Mouse (Mus musculus) testis, adult 2 months (tissue): Measurements from ENCODE around the gene Ptpn7. TPM values are rescaled to one million over a fixed set of nuclear protein-coding genes. Genes with fewer than 3 reads are reported as not detected.

Experiments
- H3K27ac ChIP-seq: fragments of 200-500 bp; 2 replicates; pipeline ENCODE4 v1.5.1; 2012; ENCODE audit warnings: low read depth, low read length; ENCODE audit not compliant: control insufficient read depth, insufficient read depth
- H3K27me3 ChIP-seq: fragments of 200-500 bp; 2 replicates; pipeline ENCODE4 v1.6.1; 2012; ENCODE audit warnings: mild to moderate bottlenecking, low read length, moderate library complexity; ENCODE audit not compliant: control insufficient read depth, insufficient read depth
- H3K36me3 ChIP-seq: fragments of 200-500 bp; 2 replicates; pipeline ENCODE4 v1.6.1; 2012; ENCODE audit warnings: mild to moderate bottlenecking, low read length; ENCODE audit not compliant: control insufficient read depth, insufficient read depth
- H3K4me1 ChIP-seq: fragments of 200-500 bp; 2 replicates; pipeline ENCODE4 v1.6.1; 2012; ENCODE audit warnings: low read length; ENCODE audit not compliant: control insufficient read depth, insufficient read depth
- H3K4me3 ChIP-seq: fragments of 200-500 bp; 2 replicates; pipeline ENCODE4 v1.5.1; 2012; ENCODE audit warnings: low read depth, mild to moderate bottlenecking, low read length, moderate library complexity, mixed read lengths; ENCODE audit not compliant: control insufficient read depth
- CTCF ChIP-seq: fragments of 200-500 bp; IDR thresholded peaks from 2 replicates; pipeline ENCODE4 v1.5.1; 2012; ENCODE audit warnings: low read depth, mild to moderate bottlenecking, inconsistent platforms, low read length, moderate library complexity; ENCODE audit not compliant: control insufficient read depth, insufficient read depth, insufficient replicate concordance
- POLR2A ChIP-seq: fragments of 200-500 bp; IDR thresholded peaks from 2 replicates; pipeline ENCODE4 v1.6.1; 2012; ENCODE audit warnings: low read depth, mild to moderate bottlenecking, inconsistent platforms, low read length, moderate library complexity; ENCODE audit not compliant: control insufficient read depth
- polyA plus RNA-seq: library from polyadenylated mRNA; depleted of rRNA; stranded (reverse); fragments of >200 nt; gene quantifications from 2 replicates; pipeline ENCODE4 v1.2.3, GENCODE M21; 2012

Ptpn7 gene
- polyA plus RNA-seq, 1 experiment = 2.6 TPM

GRCm38 (mm10) chr1:135095189-135095588 is 37.3 kb upstream of the Ptpn7 start:
- no peak overlapping the region for H3K27ac ChIP-seq
- no peaks in the 10 kb centered on the region for H3K36me3 ChIP-seq
- no peaks in the 10 kb centered on the region for H3K4me1 ChIP-seq
- TF ChIP-seq CTCF = no peak
- no peak for TF ChIP-seq POLR2A
- no peaks in the 10 kb centered on the region for H3K27me3 ChIP-seq
- no peak overlapping the region for H3K4me3 ChIP-seq

- no peaks in the 10 kb centered on the region for H3K4me1 ChIP-seq
- TF ChIP-seq CTCF = no peak
- H3K27ac ChIP-seq = no peak overlapping the region
- H3K4me3 ChIP-seq = no peak overlapping the region
- H3K36me3 ChIP-seq = no peaks in the 10 kb centered on the region
- H3K27me3 ChIP-seq = no peaks in the 10 kb centered on the region
Observed at GRCm38 (mm10) chr1:135096312-135096711, 36.2 kb upstream of the Ptpn7 start.

- Histone ChIP-seq H3K27ac (no peak overlapping the region), H3K4me1 (no peaks in the 10 kb centered on the region), H3K27me3 (no peaks in the 10 kb centered on the region), H3K4me3 (no peak overlapping the region), H3K36me3 (no peaks in the 10 kb centered on the region)
- no peak for TF ChIP-seq POLR2A
- TF ChIP-seq CTCF = no peak
Observed at GRCm38 (mm10) chr1:135097441-135097840, 35.1 kb upstream of the Ptpn7 start.

GRCm38 (mm10) chr1:135098441-135098840 is 34.1 kb upstream of the Ptpn7 start:
- no peaks in the 10 kb centered on the region for H3K36me3 ChIP-seq
- no peaks in the 10 kb centered on the region for H3K4me1 ChIP-seq
- no peak overlapping the region for H3K27ac ChIP-seq
- H3K27me3 ChIP-seq = no peaks in the 10 kb centered on the region
- no peak overlapping the region for H3K4me3 ChIP-seq
- TF ChIP-seq CTCF = no peak
- TF ChIP-seq POLR2A = no peak

- H3K4me3 ChIP-seq = no peak overlapping the region
- peaks cover 6% of the 10 kb centered on the region for H3K4me1 ChIP-seq
- no peak overlapping the region for H3K27ac ChIP-seq
- H3K27me3 ChIP-seq = no peaks in the 10 kb centered on the region
- H3K36me3 ChIP-seq = no peaks in the 10 kb centered on the region
- no peak for TF ChIP-seq CTCF
- no peak for TF ChIP-seq POLR2A
Observed at GRCm38 (mm10) chr1:135100400-135100799, 32.1 kb upstream of the Ptpn7 start.

GRCm38 (mm10) chr1:135105124-135105523 is 27.4 kb upstream of the Ptpn7 start, which contains the start of gene Lgr6:
Gene Lgr6, minus strand, starts transcription at chr1:135105276.
- Histone ChIP-seq H3K4me1 (peaks cover 9% of the 10 kb centered on the region), H3K36me3 (no peaks in the 10 kb centered on the region), H3K4me3 (peak within 1 kb of the TSS; percentile 28), H3K27ac (no peak within 1 kb of the TSS), H3K27me3 (no peaks in the 10 kb centered on the region)
- no peak for TF ChIP-seq CTCF
- TF ChIP-seq POLR2A = no peak

- no peak overlapping the region for H3K4me3 ChIP-seq
- H3K36me3 ChIP-seq = no peaks in the 10 kb centered on the region
- H3K4me1 ChIP-seq = peaks cover 9% of the 10 kb centered on the region
- TF ChIP-seq CTCF = peak; percentile 76; the same call in 1 of the 2 replicates
- no peak for TF ChIP-seq POLR2A
- H3K27ac ChIP-seq = no peak overlapping the region
- no peaks in the 10 kb centered on the region for H3K27me3 ChIP-seq
Observed at GRCm38 (mm10) chr1:135105951-135106350, 26.5 kb upstream of the Ptpn7 start.

GRCm38 (mm10) chr1:135108611-135109010 is 23.9 kb upstream of the Ptpn7 start:
- Histone ChIP-seq H3K27me3 (no peaks in the 10 kb centered on the region), H3K27ac (no peak overlapping the region), H3K4me1 (peaks cover 9% of the 10 kb centered on the region), H3K4me3 (no peak overlapping the region), H3K36me3 (no peaks in the 10 kb centered on the region)
- TF ChIP-seq CTCF = peak; percentile 52; the same call in 1 of the 2 replicates
- no peak for TF ChIP-seq POLR2A
